Mouse (Mus musculus) hindbrain, postnatal 0 days (tissue): ENCODE measurements at regions not wholly inside any gene's neighbourhood (a gene's known extent, or its start where the extent isn't known, plus 50 kb on each side); places are given as distances from the start of the nearest gene placed in this dataset.

Experiments used
- ATAC-seq: fragments of 200-750 bp; cut with Nextera tagmentation; 2 replicates; pipeline ENCODE4 v1.8.0; 2017; ENCODE audit warnings: mild to moderate bottlenecking, moderate TSS enrichment, moderate library complexity
- DNase-seq: peaks from one replicate; pipeline ENCODE4 v3.0.0-alpha.2; 2015; ENCODE audit warnings: low spot score
- H3K27ac ChIP-seq: fragments of 300-500 bp; sonication (generic); 2 replicates; pipeline ENCODE4 v1.5.1; 2014; ENCODE audit warnings: mild to moderate bottlenecking
- H3K27me3 ChIP-seq: fragments of 300-500 bp; sonication (generic); 2 replicates; pipeline ENCODE4 v1.6.1; 2014; ENCODE audit warnings: low read length, mixed read lengths; ENCODE audit not compliant: insufficient read depth
- H3K36me3 ChIP-seq: fragments of 300-500 bp; sonication (generic); 2 replicates; pipeline ENCODE4 v1.6.1; 2014; ENCODE audit warnings: low read length, mixed read lengths; ENCODE audit not compliant: insufficient read depth
- H3K4me1 ChIP-seq: fragments of 300-500 bp; sonication (generic); 2 replicates; pipeline ENCODE4 v1.6.1; 2014; ENCODE audit warnings: antibody characterized with exemption, low read length, mixed read lengths; ENCODE audit not compliant: insufficient read depth
- H3K4me2 ChIP-seq: fragments of 300-500 bp; sonication (generic); 2 replicates; pipeline ENCODE4 v1.6.1; 2014; ENCODE audit warnings: low read depth, mild to moderate bottlenecking, low read length, moderate library complexity, mixed read lengths
- H3K4me3 ChIP-seq: fragments of 300-500 bp; sonication (generic); 2 replicates; pipeline ENCODE4 v1.5.1; 2014; ENCODE audit warnings: low read length
- H3K9ac ChIP-seq: fragments of 300-500 bp; sonication (generic); replicated peaks from 2 replicates; pipeline ENCODE4 v1.6.1; 2014; ENCODE audit warnings: mild to moderate bottlenecking, low read length, moderate library complexity, mixed read lengths
- H3K9me3 ChIP-seq: fragments of 300-500 bp; sonication (generic); 2 replicates; pipeline ENCODE4 v1.6.1; 2016; ENCODE audit warnings: low read length, mixed read lengths
- CTCF ChIP-seq: IDR thresholded peaks from 2 replicates; pipeline ENCODE4 v1.5.1; 2016; ENCODE audit warnings: antibody characterized with exemption, control low read depth, low read depth
- WGBS: fragments of 180-500 bp; shearing (Covaris S2); extraction: QIAGEN DNeasy Blood & Tissue Kit; methylation state at CpG from one replicate; pipeline ENCODE4 v1.1.7; 2014; 5-methylcytosine and 5-hydroxymethylcytosine counted together

GRCm38 (mm10) chr6:103319964-103320363, 190.4 kb upstream of the Chl1 start:
- 71% methylated on average over 2 of the region's 2 CpGs for WGBS
- H3K36me3 ChIP-seq, result no peaks in the 10 kb centered on the region
- DNase-seq, result no peak

GRCm38 (mm10) chr6:103320550-103320949, 189.8 kb upstream of the Chl1 start:
- H3K9ac ChIP-seq, result no peak overlapping the region
- ATAC-seq (no peak), DNase-seq (no peak)
- H3K27ac ChIP-seq, result no peak overlapping the region
- no peaks in the 10 kb centered on the region for H3K36me3 ChIP-seq
- TF ChIP-seq CTCF, result no peak
- no peaks in the 10 kb centered on the region for H3K4me1 ChIP-seq
- no peak overlapping the region for H3K4me2 ChIP-seq
- H3K4me3 ChIP-seq, result no peak overlapping the region
- 41% methylated on average over 4 of the region's 4 CpGs for WGBS
- H3K27me3 ChIP-seq, result no peaks in the 10 kb centered on the region
- H3K9me3 ChIP-seq, result no peaks in the 10 kb centered on the region

More at GRCm38 (mm10) chr6:103319964-103320363, 190.4 kb upstream of the Chl1 start:
- no peaks in the 10 kb centered on the region for H3K27me3 ChIP-seq
- no peaks in the 10 kb centered on the region for H3K9me3 ChIP-seq
- no peak overlapping the region for H3K4me2 ChIP-seq
- ATAC-seq, result no peak
- H3K27ac ChIP-seq, result no peak overlapping the region
- H3K9ac ChIP-seq, result no peak overlapping the region
- TF ChIP-seq CTCF, result no peak
- no peak overlapping the region for H3K4me3 ChIP-seq
- no peaks in the 10 kb centered on the region for H3K4me1 ChIP-seq

- DNase-seq (no peak), ATAC-seq (no peak)
- Histone ChIP-seq H3K4me2 (no peak overlapping the region), H3K27ac (no peak overlapping the region), H3K36me3 (no peaks in the 10 kb centered on the region), H3K9me3 (no peaks in the 10 kb centered on the region), H3K27me3 (no peaks in the 10 kb centered on the region), H3K4me1 (no peaks in the 10 kb centered on the region), H3K9ac (no peak overlapping the region), H3K4me3 (no peak overlapping the region)
- 85% methylated on average over 2 of the region's 2 CpGs for WGBS
- no peak for TF ChIP-seq CTCF
Measured at GRCm38 (mm10) chr6:103321058-103321457, 189.3 kb upstream of the Chl1 start.

- DNase-seq, result no peak
- Histone ChIP-seq H3K4me2 (no peak overlapping the region), H3K4me1 (no peaks in the 10 kb centered on the region), H3K27ac (no peak overlapping the region), H3K27me3 (no peaks in the 10 kb centered on the region), H3K9me3 (no peaks in the 10 kb centered on the region), H3K4me3 (no peak overlapping the region), H3K9ac (no peak overlapping the region), H3K36me3 (no peaks in the 10 kb centered on the region)
- ATAC-seq, result no peak
- TF ChIP-seq CTCF, result no peak
Measured at GRCm38 (mm10) chr6:103322442-103322841, 187.9 kb upstream of the Chl1 start.

- H3K4me2 ChIP-seq, result no peak overlapping the region
- H3K9ac ChIP-seq, result no peak overlapping the region
- no peak for ATAC-seq
- no peaks in the 10 kb centered on the region for H3K9me3 ChIP-seq
- TF ChIP-seq CTCF, result no peak
- no peak for DNase-seq
- no peak overlapping the region for H3K27ac ChIP-seq
- H3K27me3 ChIP-seq, result no peaks in the 10 kb centered on the region
- H3K4me1 ChIP-seq, result no peaks in the 10 kb centered on the region
- no peaks in the 10 kb centered on the region for H3K36me3 ChIP-seq
- no peak overlapping the region for H3K4me3 ChIP-seq
Measured at GRCm38 (mm10) chr6:103335683-103336082, 174.7 kb upstream of the Chl1 start.

- Histone ChIP-seq H3K4me2 (no peak overlapping the region), H3K9me3 (no peaks in the 10 kb centered on the region), H3K27me3 (no peaks in the 10 kb centered on the region), H3K4me1 (no peaks in the 10 kb centered on the region), H3K9ac (no peak overlapping the region), H3K4me3 (no peak overlapping the region), H3K36me3 (no peaks in the 10 kb centered on the region), H3K27ac (no peak overlapping the region)
- ATAC-seq (no peak), DNase-seq (no peak)
- WGBS, result 59% methylated on average over 7 of the region's 7 CpGs
- no peak for TF ChIP-seq CTCF
Measured at GRCm38 (mm10) chr6:103339961-103340732, 170.2 kb upstream of the Chl1 start.

- 47% methylated on average over 5 of the region's 5 CpGs for WGBS
- Histone ChIP-seq H3K4me2 (no peak overlapping the region), H3K27ac (no peak overlapping the region)
Measured at GRCm38 (mm10) chr6:103343515-103343914, 166.9 kb upstream of the Chl1 start.

More at GRCm38 (mm10) chr6:103343515-103343914, 166.9 kb upstream of the Chl1 start:
- DNase-seq (peak; percentile 43), ATAC-seq (peak; percentile 64; the same call in 1 of the 2 replicates)
- Histone ChIP-seq H3K9ac (no peak overlapping the region), H3K4me1 (no peaks in the 10 kb centered on the region), H3K9me3 (no peaks in the 10 kb centered on the region), H3K36me3 (no peaks in the 10 kb centered on the region), H3K27me3 (no peaks in the 10 kb centered on the region), H3K4me3 (no peak overlapping the region)
- no peak for TF ChIP-seq CTCF
